Mouse (Mus musculus) heart, postnatal 0 days (tissue): Measurements from ENCODE around the gene Letmd1. TPM values are rescaled to one million over a fixed set of nuclear protein-coding genes. Genes with fewer than 3 reads are reported as not detected.
"Not testable (repeated sequence)": the region's sequence is repeated elsewhere in the genome, so short reads cannot be mapped to it uniquely, and the experiment has no call there.

Source experiments
- ATAC-seq: fragments of 200-750 bp; cut with Nextera tagmentation; 2 replicates; pipeline ENCODE4 v1.8.0; 2017; ENCODE audit warnings: low read depth, moderate number of reproducible peaks, moderate library complexity; ENCODE audit not compliant: insufficient read depth
- DNase-seq: peaks from one replicate; pipeline ENCODE4 v3.0.0-alpha.2; 2016; ENCODE audit warnings: low spot score
- H3K27ac ChIP-seq: fragments of 300-500 bp; sonication (generic); 2 replicates; pipeline ENCODE4 v1.5.1; 2014; ENCODE audit warnings: low read depth, mild to moderate bottlenecking
- H3K27me3 ChIP-seq: fragments of 300-500 bp; sonication (generic); 2 replicates; pipeline ENCODE4 v1.6.1; 2014; ENCODE audit warnings: low read length, mixed read lengths; ENCODE audit not compliant: control insufficient read depth, insufficient read depth
- H3K36me3 ChIP-seq: fragments of 300-500 bp; sonication (generic); replicated peaks from 2 replicates; pipeline ENCODE4 v1.6.1; 2014; ENCODE audit warnings: low read length, mixed read lengths; ENCODE audit not compliant: control insufficient read depth, insufficient read depth
- H3K4me1 ChIP-seq: fragments of 300-500 bp; sonication (generic); 2 replicates; pipeline ENCODE4 v1.6.1; 2014; ENCODE audit warnings: antibody characterized with exemption; ENCODE audit not compliant: control insufficient read depth, insufficient read depth
- H3K4me2 ChIP-seq: fragments of 300-500 bp; sonication (generic); 2 replicates; pipeline ENCODE4 v1.6.1; 2014; ENCODE audit warnings: low read depth, mild to moderate bottlenecking, low read length, moderate library complexity
- H3K4me3 ChIP-seq: fragments of 300-500 bp; sonication (generic); 2 replicates; pipeline ENCODE4 v1.5.1; 2014; ENCODE audit warnings: low read depth, low read length
- H3K9ac ChIP-seq: fragments of 300-500 bp; sonication (generic); replicated peaks from 2 replicates; pipeline ENCODE4 v1.6.1; 2014; ENCODE audit warnings: low read depth, low read length, mixed read lengths
- H3K9me3 ChIP-seq: fragments of 300-500 bp; sonication (generic); replicated peaks from 2 replicates; pipeline ENCODE4 v1.6.1; 2016; ENCODE audit warnings: low read length; ENCODE audit not compliant: control insufficient read depth
- CTCF ChIP-seq: IDR thresholded peaks from 2 replicates; pipeline ENCODE4 v1.5.1; 2016; ENCODE audit warnings: antibody characterized with exemption, control low read depth, low read depth
- EP300 ChIP-seq: IDR thresholded peaks from 2 replicates; pipeline ENCODE4 v1.6.1; 2016; ENCODE audit warnings: antibody characterized with exemption, low read depth
- WGBS: fragments of 180-500 bp; shearing (Covaris S2); extraction: QIAGEN DNeasy Blood & Tissue Kit; methylation state at CpG from one replicate; pipeline ENCODE4 v1.1.7; 2014; 5-methylcytosine and 5-hydroxymethylcytosine counted together
- polyA plus RNA-seq: library from polyadenylated mRNA; unstranded; fragments of >200 nt; fragmentation: Nextera tagmentation; extraction: Ambion mirVana; gene quantifications from 2 replicates; pipeline ENCODE4 v1.2.1, GENCODE M21; 2015
- total RNA-seq: library from RNA; depleted of rRNA; stranded (reverse); fragments of >200 nt; gene quantifications from 2 replicates; pipeline ENCODE4 v1.2.3, GENCODE M21; 2014; ENCODE audit warnings: low replicate concordance; rRNA removed

The Letmd1 gene
- total RNA-seq (18.5 and 25.5 TPM in 2 replicates), polyA plus RNA-seq (7.5 and 7.6 TPM in 2 replicates)

DNA sequence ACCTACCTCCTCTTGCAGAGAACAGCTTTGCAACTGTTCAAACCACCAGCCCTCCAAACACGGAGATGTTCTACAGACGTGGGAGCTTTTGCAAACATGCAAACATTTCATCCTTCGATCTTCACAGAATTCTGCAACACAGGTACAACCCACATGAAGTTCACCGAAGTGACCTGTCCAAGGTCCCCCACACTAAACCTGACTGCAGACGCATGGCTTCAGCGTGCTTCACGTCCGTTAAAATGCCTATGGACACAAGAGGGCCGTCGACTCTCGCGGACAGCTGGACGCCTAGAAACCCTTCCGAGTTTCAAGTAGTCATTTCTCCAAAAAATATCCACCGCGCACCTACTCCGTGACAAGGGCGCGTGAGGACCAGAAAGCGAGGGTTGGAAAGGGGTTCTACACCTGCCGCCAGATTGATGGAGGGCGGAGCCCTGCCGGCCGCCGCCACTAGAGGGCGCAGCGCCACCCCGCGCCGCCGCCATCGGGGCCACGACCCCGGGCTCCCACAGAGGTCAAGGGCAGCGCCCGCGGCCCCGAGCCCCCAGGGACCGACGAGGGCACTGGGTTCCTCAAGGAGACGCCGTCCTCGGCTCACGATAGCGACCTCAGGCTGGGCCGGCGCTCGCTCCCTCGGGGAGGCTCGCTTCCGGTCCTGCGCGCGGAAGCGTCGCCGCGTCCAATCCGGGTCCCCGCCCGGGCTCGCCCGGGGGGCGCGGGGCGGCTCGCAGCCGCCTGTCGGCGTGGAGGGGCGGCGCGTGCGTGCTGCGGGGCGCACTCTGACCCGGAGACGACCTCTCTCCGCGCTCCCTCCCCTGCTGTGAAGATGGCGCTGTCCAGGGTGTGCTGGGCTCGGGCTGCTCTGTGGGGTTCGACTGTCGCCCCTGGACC lies at the start of gene Letmd1:
Letmd1 (plus strand) TSS at position 729 of the 894 bp plus-strand sequence.
- peak; percentile 97 for ATAC-seq
- H3K4me3 ChIP-seq: peak within 1 kb of the TSS; percentile 84
- H3K27me3 ChIP-seq: no peaks in the 10 kb centered on the region
- peak; percentile 64; the same call in 1 of the 2 replicates for TF ChIP-seq EP300
- peak; percentile 55 for TF ChIP-seq CTCF
- H3K4me1 ChIP-seq: peaks cover 14% of the 10 kb centered on the region
- H3K9ac ChIP-seq: peak within 1 kb of the TSS; percentile 71
- peaks cover 27% of the 10 kb centered on the region for H3K36me3 ChIP-seq
- peak within 1 kb of the TSS; percentile 81 for H3K27ac ChIP-seq
- WGBS: 1% methylated on average over 79 of the region's 84 CpGs
- peak; percentile 89 for DNase-seq
- peak within 1 kb of the TSS; percentile 91 for H3K4me2 ChIP-seq
- H3K9me3 ChIP-seq: no peaks in the 10 kb centered on the region

DNA sequence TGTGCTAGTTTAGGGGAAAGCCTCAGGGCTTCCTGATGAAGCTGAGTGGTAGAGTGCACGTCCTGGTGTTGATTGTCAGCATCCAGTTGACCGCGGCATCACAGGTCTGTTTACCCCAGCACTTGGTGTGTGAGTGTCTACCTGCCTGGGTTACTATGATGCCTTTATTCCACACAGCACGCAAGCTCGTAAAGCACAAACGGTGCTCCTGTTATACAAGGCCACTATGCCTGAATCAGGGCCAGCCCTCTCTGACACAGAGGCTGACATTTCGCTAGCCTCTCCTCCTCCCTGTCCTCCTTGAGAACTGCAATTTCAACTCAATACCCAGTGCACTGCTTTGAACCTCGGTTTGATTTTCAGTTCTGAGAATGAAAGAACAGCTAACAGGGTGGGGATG lies 49.5 kb upstream of the Letmd1 start:
- no peak overlapping the region for H3K4me3 ChIP-seq
- no peak for DNase-seq

DNA sequence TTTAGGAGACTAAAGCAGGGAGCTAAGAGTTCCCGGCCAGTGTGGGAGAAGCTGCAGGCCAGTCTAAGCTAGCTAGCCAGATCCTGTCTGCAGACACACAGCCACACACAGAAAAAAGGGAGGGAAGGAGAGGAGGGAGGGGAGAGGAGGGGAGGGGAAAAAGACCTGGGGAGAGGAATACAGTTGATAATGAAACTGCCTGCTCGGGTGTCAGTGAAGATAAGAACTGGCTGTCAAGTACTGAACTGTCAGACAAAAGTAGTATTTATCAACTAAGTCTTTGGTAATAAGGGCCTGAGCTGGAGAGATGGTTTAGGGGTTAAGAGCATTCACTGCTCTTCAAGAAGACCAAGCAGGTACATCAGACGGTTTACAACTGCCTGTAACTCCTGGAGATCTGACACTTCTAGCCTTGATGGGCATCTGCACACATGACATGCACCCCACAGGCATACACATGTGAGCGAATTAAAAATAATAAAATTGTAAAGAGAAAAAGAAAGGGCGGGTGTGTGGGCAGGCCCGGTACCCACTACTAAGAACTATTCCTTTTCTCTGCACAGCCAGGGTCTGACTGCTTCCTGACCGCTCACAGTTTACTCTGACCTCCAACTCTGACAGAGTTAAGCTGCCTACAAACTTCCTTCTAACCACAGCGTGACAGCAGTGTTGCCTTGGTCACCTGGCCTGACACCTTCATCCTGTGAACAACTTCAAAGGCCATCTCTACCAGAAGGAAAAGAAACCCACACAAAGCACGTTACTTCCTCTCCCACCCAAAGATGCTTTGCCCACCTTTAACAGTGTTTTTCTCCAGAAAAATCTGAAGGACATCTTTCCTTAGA lies 48.7 kb upstream of the Letmd1 start:
- peaks cover 12% of the 10 kb centered on the region; the same call in 1 of the 2 replicates for H3K27me3 ChIP-seq
- no peak for TF ChIP-seq CTCF
- no peak for TF ChIP-seq EP300
- no peak overlapping the region for H3K27ac ChIP-seq
- no peak for DNase-seq
- ATAC-seq: no peak
- WGBS: 54% methylated on average over 9 of the region's 9 CpGs
- H3K9me3 ChIP-seq: no peaks in the 10 kb centered on the region
- no peak overlapping the region for H3K9ac ChIP-seq
- H3K4me3 ChIP-seq: no peak overlapping the region
- peaks cover 33% of the 10 kb centered on the region for H3K4me1 ChIP-seq
- no peaks in the 10 kb centered on the region for H3K36me3 ChIP-seq
- H3K4me2 ChIP-seq: no peak overlapping the region

More for the DNA sequence above, 49.5 kb upstream of the Letmd1 start:
- Histone ChIP-seq H3K4me1 (peaks cover 33% of the 10 kb centered on the region), H3K9me3 (no peaks in the 10 kb centered on the region), H3K27ac (no peak overlapping the region), H3K9ac (no peak overlapping the region), H3K4me2 (no peak overlapping the region), H3K27me3 (peaks cover 10% of the 10 kb centered on the region; the same call in 1 of the 2 replicates), H3K36me3 (no peaks in the 10 kb centered on the region)
- TF ChIP-seq CTCF (no peak), EP300 (no peak)
- WGBS: 63% methylated on average over 8 of the region's 8 CpGs
- no peak for ATAC-seq

DNA sequence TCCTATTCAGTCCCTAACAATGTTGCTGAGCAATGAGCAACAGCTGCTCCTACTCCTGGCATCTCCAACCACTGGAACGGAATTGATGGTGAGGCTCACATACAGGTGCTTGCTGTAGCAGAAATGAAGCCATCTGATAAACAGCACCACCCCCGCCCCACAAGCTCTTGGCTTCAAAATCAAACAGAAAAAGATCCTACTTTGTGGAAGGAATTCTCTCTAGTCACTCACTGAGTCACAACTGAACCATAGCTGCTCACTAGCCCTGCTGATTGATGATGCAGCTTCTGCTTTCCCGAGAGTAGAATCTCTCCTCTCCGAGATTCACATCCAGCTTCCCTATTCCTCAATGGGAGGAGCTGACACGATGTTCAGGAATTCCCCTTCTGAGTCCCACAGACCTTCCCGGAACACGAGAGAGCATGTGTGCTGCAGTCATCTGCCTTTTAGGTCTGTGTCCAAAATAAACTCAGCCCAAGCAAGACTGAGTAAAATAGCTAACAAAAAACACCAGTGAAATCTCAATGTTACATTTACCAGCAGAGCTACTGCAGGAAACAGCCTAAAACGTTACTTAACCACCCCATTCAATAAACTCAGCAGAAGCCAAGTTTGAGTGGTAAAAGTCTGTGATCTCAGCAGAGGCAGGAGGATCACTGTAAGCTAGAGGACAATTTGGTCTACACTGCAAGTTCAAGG lies 47.6 kb upstream of the Letmd1 start:
- Histone ChIP-seq H3K9ac (no peak overlapping the region; the same call in 1 of the 2 replicates), H3K4me3 (peak overlapping the region; percentile 83; the same call in 1 of the 2 replicates), H3K27me3 (peaks cover 12% of the 10 kb centered on the region; the same call in 1 of the 2 replicates), H3K9me3 (no peaks in the 10 kb centered on the region), H3K4me2 (peak overlapping the region; percentile 89), H3K4me1 (peaks cover 23% of the 10 kb centered on the region), H3K36me3 (no peaks in the 10 kb centered on the region), H3K27ac (no peak overlapping the region)
- DNase-seq (peak; percentile 7), ATAC-seq (no peak)
- WGBS: 32% methylated on average over 8 of the region's 8 CpGs
- TF ChIP-seq CTCF (no peak), EP300 (no peak)

DNA sequence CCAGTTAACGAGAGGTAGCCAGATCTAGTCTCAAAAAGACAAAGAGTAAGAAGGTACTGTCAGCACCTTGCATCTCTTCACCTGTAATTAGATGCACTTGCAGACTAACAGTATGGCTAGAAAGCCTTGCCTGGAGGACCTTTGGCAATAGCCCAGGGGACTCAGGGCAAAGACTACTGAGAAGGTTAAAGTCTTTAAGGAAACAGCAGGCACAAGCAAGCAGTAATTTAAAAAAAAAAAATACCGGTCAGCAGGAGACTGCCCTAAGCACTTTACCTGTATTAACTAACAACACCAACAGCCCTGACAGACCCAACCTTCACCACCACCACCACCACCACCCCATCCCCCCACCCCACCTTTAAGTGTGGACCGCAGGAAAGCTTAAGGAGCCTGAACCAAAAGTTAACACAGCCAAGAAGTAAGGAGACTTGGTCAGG lies 47.0 kb upstream of the Letmd1 start, which contains the start of gene Gm5475:
Gm5475 (plus strand) TSS at position 390 of the 440 bp plus-strand sequence.
- not testable (repeated sequence) for H3K9me3 ChIP-seq, DNase-seq, H3K36me3 ChIP-seq, ATAC-seq
- Histone ChIP-seq H3K27me3 (peaks cover 12% of the 10 kb centered on the region; the same call in 1 of the 2 replicates), H3K4me2 (peak within 1 kb of the TSS; percentile 89), H3K27ac (peak within 1 kb of the TSS; percentile 56), H3K4me3 (peak within 1 kb of the TSS; percentile 83), H3K9ac (peak within 1 kb of the TSS; percentile 83), H3K4me1 (peaks cover 23% of the 10 kb centered on the region)
- WGBS: 30% methylated on average over 3 of the region's 3 CpGs
